20 mouse cellular contexts compared by ENCODE assay signal in the genomic region with DNA sequence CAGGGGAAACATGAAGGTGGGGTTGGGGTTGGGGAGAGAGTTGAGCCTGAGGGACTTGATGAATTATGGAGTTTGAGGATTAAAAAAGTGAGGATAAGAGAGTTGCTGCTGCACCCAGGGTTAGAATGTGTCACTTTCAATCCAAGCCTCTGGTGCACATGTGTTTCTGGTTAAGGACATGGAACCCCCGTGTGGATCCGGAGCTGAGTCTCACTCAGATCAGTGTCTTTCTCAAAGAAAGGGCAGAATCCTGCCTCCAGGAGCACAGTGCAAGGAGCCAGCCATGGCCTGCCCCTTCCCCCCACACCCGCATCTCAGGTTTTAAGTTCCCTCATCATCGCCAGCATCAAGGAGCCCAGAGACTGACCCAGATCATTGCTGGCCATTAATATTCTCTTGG.
DNase-seq lines count a peak whose midpoint lies in the region; ATAC-seq lines count a peak whose summit lies in the region.
"Had no signal": no experiment of that assay in that cellular context is flagged by ENCODE, and none has a peak within 500 bp of the region (broad histone marks: within the 10 kb centered on the region; RNA-seq: fewer than 3 reads in every experiment).

No protein-coding gene starts in this region.

- no peaks in the 10 kb centered on the region for H3K9me3 ChIP-seq in forebrain, embryonic 13.5 days (replicated peaks)
- no peaks in the 10 kb centered on the region for H3K9me3 ChIP-seq in hindbrain, embryonic 16.5 days (ENCODE audit: control insufficient read depth, low read length)
- H3K9me3 ChIP-seq: limb, embryonic 15.5 days had no signal

- DNase-seq in NIH3T3 (ENCODE audit: low read depth) = peak; percentile 25
- peak; percentile 67 for DNase-seq in embryo, embryonic 10.5 days (ENCODE audit: low spot score)
- no peak for DNase-seq in layer of hippocampus, postnatal 25 days (ENCODE audit: extremely low spot score in 1 of 2, low spot score in 1 of 2)
- DNase-seq in lung, postnatal 10 days = no peak
- DNase-seq in frontal cortex, postnatal 25 days (ENCODE audit: low spot score in 2 of 2) = no peak
- DNase-seq: adrenal gland, postnatal 36 days; cerebellum, adult 9-11 months; heart, postnatal 10 days; liver, postnatal 0 days; lung, postnatal 36 days; right cerebral cortex, adult 18-20 months; thymus, postnatal 4 days had no signal

- H3K4me2 ChIP-seq in forebrain, embryonic 13.5 days = no peak overlapping the region
- no peak overlapping the region for H3K4me2 ChIP-seq in hindbrain, embryonic 16.5 days (ENCODE audit: low read length)
- H3K4me2 ChIP-seq: limb, embryonic 15.5 days had no signal

- peak overlapping the region; percentile 64 for H3K27ac ChIP-seq in forebrain, embryonic 13.5 days
- 0 out of 2 replicates have a peak overlapping the region, but pooled peaks have one; percentile 12 for H3K27ac ChIP-seq in hindbrain, embryonic 16.5 days (ENCODE audit: low read depth, low read length)
- H3K27ac ChIP-seq: kidney, postnatal 0 days; limb, embryonic 15.5 days had no signal

- H3K4me1 ChIP-seq in forebrain, embryonic 13.5 days = peaks cover 51% of the 10 kb centered on the region
- H3K4me1 ChIP-seq in hindbrain, embryonic 16.5 days (ENCODE audit: control insufficient read depth, insufficient read depth, low read depth, low read length) = peaks cover 18% of the 10 kb centered on the region

- H3K4me3 ChIP-seq in forebrain, embryonic 13.5 days = no peak overlapping the region
- H3K4me3 ChIP-seq in hindbrain, embryonic 16.5 days (ENCODE audit: low read length) = no peak overlapping the region
- H3K4me3 ChIP-seq: limb, embryonic 15.5 days had no signal

- H3K36me3 ChIP-seq in forebrain, embryonic 13.5 days (ENCODE audit: poor library complexity, severe bottlenecking) = peaks cover 13% of the 10 kb centered on the region; the same call in 1 of the 2 replicates
- no peaks in the 10 kb centered on the region for H3K36me3 ChIP-seq in hindbrain, embryonic 16.5 days (ENCODE audit: control insufficient read depth, insufficient read depth, low read length)
- H3K36me3 ChIP-seq: limb, embryonic 15.5 days had no signal

- ATAC-seq in forebrain, embryonic 13.5 days = 0 out of 2 replicates have a peak, but pooled peaks have one; percentile 20
- ATAC-seq in hindbrain, embryonic 16.5 days = no peak
- no peak for ATAC-seq in erythroblast, adult 5-6 weeks (replicated peaks; ENCODE audit: low FRiP score, poor library complexity, severe bottlenecking)
- ATAC-seq: activated CD4-positive, CD25-positive, alpha-beta regulatory T cell, adult 4 months; intestine, embryonic 16.5 days; liver, postnatal 0 days had no signal

- H3K9ac ChIP-seq in forebrain, embryonic 13.5 days = no peak overlapping the region
- no peak overlapping the region for H3K9ac ChIP-seq in hindbrain, embryonic 16.5 days (ENCODE audit: low read depth, low read length)
- H3K9ac ChIP-seq: limb, embryonic 15.5 days; liver, postnatal 0 days had no signal

- H3K27me3 ChIP-seq in forebrain, embryonic 13.5 days = no peaks in the 10 kb centered on the region
- H3K27me3 ChIP-seq in hindbrain, embryonic 16.5 days (replicated peaks; ENCODE audit: control insufficient read depth, insufficient read depth, low read length) = no peaks in the 10 kb centered on the region
- H3K27me3 ChIP-seq: CH12.LX; limb, embryonic 15.5 days had no signal

- WGBS in forebrain, embryonic 13.5 days = 67% methylated on average over 4 of the region's 4 CpGs
- 53% methylated on average over 4 of the region's 4 CpGs for WGBS in hindbrain, embryonic 16.5 days

Comparison
In these comparisons a context has a peak if more than half of its experiments do, and no peak if none do; other contexts are left out.
1. DNase-seq: peak in NIH3T3 (single experiment) and embryo, embryonic 10.5 days (single experiment); none in layer of hippocampus, postnatal 25 days (0 of 2), lung, postnatal 10 days (single experiment) and frontal cortex, postnatal 25 days (0 of 2).